Mouse (Mus musculus) thymus, postnatal 4 days (tissue): ENCODE results near the gene Gm45753.

Source experiments
- DNase-seq: peaks from one replicate; pipeline ENCODE4 v3.0.0; 2021

Gm45753 gene

DNA sequence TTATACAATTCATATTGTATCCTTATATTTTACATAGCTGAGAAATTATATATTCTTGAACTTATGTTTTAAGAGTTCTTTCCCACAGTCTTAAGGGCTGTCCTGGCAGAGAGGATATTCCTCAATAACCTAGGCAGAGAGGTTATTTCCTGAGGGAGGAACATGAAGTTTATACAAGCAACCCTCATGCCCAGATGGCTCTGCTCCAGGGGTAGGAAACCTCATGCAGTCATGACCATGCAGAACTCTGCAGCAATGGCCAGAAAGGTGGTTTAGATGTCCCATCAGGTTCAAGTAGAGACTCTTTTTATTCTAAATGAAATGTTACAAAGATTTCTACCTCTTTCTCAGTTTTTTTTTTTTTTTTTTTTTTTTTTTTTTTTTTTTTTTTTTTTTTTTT, 39.2 kb downstream of the Gm45753 start:
- no peak for DNase-seq

DNA sequence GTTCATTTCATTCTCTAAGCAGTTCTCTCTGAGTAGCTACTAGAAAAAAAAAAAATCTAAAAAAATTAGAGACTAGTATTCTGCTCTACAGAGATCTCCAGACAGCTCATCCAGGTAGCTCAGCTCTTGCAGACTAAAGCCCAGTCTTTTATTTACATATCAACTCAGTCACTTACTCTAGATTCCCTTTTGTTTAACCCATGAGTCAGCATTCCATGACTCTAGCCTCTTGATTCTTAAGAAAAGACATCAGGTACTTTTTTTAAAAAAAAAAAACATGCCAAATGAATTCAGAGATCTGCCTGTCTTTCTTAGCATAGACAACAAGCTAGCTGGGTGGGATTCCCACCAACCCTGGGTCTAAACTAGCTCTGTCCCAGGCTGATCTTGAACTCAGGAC, 39.8 kb downstream of the Gm45753 start:
- DNase-seq, result no peak

DNA sequence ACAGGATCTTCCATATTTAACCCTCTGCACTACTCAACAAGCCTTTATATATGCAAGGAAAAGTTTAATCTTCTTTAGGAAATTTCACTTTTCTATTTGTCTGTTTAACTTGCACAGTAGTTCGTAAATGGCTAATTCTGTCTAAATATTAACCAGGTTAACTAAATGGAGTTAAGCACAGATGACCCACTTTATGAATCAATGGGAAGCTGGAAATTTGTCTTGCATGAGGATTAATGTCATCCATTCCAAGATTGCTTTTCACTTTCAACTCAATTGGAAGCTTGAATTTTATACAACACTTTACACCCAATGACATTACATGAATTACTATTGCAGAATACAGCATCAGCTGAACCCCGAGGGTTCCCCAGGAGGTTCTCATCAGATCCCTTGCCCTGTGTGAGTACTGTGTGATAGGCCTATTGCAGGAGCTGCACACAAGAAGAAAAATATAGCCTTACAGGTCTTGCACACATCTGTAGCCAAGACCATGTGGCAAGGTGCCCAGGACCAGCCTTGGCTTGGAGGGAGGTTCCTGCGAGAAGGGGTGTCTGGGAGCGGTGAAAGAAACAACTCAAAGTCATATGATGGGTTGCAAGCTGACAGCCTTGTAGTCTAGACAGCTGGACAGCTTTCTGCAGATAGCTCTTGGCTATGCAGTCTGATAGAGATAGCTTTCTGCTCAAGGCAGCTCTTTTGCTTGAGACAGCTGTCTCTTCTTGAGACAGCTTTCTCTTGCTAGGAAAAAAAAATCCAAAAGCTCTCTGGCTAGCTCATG, 40.5 kb downstream of the Gm45753 start:
- no peak for DNase-seq

DNA sequence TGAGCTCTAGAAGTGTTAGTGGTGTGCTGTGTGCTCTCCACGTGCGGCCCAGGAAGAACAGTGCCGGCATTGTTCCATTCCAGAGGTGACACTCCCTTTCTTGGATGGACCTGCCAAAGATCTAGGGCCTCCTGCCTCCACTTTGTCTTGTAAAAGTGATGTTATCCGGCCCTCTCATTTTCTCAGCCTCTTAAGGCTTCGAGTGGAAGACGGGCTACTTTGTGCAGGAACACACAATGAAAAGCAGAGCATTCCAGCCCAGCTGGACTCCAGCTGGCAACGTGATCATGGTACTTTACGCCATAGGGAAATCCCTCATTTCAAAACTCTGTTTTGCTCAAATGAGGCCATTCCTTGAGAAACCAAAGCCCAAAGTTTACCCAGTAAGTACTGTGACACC, 41.3 kb downstream of the Gm45753 start:
- DNase-seq, result no peak

DNA sequence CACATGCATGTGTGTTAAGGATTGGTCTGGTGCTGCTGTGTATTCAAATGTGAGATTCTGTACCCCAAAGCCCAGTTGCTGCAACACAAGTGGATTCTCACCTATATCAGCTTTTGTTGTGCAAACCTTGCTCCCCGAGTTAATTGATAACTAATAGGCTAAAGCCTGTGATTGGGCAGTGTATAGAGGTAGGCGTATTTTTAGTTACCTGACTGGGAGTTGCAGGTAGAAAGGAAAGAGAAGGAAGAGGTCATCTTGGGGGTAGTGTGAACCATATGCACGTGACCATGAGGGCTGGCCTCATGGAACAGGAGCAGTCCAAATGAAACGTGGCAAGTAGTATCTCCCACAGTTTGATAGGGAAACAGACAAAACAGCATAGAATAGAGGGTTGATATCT, 43.3 kb downstream of the Gm45753 start:
- DNase-seq, result no peak

DNA sequence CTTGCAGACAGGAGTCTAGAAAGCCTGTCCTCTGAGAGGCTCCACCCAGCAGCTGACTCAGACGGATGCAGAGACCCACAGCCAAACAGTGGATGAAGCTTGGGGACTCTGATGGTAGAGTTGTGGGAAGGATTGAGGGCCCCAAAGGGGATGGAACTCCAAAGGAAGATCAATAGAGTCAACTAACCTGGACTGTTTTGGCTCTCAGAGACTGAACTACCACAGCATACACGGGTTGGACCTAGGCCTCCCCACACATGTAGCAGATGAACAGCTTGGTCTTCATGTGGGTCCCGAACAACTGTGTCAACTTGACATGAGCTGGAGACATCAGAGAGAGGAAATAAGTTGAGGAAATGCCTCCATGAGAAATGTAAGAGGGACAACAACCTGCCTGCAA, 45.4 kb downstream of the Gm45753 start:
- DNase-seq, result no peak

DNA sequence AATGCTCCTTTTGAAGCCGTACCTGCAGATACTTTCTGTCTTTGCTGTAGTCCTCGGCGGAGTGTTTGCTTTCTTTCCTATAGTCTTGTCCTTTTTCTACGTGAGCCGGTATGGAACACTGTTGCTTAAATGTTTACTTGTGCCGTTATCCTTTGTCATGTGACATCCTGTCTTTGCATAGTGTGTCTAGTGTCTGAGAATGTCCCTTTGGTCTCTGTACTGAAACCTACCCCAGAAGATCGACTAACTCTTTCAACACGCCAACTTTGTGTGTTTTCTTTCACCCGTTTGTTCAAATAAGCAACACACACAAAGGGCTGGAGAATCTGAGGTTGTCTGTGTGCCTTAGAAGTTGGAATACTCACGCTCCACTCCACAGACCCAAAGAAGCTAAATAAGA, 46.3 kb downstream of the Gm45753 start, which contains the start of gene F11:
Gene F11 (minus strand): TSS at position 112 of the 400 bp plus-strand sequence.
- DNase-seq, result no peak

DNA sequence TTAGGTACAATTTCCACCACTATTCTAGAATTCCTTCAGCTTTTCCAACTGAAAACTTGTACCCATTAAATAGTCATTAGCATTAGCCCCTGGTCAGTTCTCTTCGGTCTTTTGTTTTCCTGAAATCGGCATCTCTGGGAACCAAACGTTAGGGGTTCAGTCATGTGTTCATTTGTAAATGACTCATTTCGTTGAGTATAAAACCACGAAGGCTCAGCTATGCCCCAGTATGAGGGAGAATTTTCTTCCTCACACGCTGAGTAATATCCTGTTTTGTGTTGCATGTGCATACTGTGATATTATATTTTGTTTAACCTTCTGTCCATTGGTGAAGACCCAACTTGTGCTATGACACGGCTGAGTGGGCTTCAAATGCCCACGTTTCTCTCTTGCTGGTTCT, 49.8 kb downstream of the Gm45753 start:
- DNase-seq, result no peak

DNA sequence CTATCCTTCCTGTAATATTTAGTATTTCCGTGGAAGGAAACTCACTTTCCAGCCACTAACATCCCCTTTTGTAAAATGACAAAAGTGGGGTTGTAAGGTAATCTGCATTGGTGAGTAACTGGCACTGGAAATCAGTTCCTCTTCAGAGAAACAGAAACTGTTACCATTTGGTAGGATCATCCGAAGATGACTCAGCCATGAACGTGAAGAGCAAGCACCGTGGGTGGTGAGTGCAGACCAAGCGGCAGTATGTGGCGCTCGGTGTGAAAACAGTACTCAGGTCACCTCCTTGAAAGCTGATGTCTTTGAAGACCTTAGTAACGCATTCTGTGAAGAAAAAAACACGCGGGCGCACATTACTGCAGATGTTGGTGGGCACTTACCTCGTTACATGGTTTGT, 53.2 kb downstream of the Gm45753 start:
- no peak for DNase-seq

DNA sequence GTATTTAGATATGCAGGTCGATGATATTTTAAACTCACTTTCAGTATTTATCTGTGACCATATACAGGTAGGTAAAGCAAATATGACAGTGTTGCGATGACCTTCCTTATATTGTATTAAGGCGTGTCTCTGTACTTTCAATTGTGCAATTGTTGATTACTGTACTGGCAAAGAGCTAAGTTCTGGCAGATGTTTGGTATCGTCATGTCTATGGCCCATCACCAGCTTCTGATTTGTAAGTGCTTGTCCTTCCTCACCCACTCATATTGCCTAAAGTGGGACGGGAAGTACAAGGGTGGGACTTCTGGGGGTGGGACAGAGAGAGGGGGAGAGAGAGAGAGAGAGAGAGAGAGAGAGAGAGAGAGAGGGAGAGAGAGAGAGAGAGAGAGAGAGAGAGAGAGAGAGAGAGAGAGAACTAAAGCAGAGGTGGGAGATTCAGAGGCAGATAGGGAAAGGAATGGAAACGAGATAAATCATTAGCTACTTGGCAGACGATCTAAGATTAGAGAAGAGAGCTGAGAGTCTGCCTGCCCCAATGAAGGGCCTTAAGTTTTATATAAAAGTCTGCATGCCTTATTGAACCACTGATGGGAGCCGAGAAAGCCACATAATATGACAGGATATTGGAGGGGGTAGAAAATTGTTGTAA, 53.9 kb downstream of the Gm45753 start:
- no peak for DNase-seq

DNA sequence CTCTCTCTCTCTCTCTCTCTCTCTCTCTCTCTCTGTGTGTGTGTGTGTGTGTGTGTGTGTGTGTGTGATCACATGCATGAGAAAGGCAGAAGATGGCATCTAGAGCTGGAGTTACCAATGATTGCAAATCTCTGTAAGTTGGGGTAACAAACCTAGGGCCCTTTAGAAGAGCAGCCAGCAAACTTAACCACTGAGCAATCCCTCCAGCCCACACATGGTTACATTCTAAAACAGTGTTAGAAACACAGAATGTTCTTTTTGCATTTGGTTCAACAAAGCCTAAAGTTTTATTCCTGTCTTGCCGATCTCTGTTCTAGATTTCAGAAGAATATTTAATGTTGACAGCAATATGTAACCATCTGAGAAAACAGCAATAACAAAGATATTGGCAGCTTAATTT, 54.7 kb downstream of the Gm45753 start:
- no peak for DNase-seq

DNA sequence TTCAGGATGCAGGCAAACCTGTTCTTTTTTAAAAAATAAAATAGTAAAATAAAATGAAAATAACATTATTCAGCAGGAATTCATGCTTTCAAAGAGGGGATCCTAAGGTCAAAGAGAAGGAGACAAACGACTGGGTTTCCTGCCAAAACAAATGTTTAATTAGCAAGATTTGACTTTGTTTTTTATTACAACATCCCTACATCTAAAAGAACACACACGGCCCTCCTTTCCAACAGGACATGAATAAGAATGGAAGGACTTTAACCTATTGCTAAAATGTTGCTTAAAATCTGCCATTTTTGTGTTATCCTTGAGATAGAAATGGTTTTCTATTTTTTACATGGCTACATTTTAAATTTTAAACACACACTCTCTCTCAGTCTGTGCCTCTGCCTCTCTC, 55.2 kb downstream of the Gm45753 start:
- no peak for DNase-seq

DNA sequence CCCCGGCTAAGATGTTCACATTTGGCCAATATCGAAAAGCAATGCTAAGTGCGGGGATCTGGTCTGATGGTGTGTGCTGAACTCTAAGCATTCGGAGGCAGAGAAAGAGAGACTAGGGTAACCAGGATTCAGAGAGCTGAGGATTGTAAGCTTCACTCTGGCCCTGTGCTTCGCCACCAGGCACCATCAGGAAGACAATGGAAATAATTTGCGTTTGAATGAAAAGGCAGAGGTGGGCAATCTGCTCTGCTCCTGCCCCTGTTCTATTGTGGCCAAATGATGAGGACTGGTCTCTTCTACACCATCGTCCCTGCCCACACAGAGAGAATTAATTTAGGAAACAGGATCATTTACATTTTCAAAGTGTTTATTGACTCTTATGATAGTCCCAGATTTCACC, 62.0 kb downstream of the Gm45753 start:
- DNase-seq, result no peak

DNA sequence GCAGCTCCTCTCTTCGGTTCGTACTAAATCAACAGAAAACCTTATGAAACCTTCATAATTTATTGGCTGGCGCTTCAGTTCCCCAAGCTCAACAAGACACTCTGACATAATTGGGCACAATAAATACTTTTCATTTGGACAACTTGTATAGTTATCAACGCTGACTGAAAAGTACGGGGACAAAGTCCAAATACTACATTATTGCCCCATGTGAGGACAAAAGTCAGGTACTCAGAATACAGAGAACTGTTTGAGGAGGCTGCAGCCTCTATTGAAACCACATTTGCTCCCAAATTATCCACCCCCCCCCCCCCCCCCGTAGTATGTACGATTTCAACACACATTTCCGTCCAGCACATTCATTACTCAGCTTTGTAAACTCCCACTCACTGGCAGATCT, 68.9 kb downstream of the Gm45753 start:
- no peak for DNase-seq

DNA sequence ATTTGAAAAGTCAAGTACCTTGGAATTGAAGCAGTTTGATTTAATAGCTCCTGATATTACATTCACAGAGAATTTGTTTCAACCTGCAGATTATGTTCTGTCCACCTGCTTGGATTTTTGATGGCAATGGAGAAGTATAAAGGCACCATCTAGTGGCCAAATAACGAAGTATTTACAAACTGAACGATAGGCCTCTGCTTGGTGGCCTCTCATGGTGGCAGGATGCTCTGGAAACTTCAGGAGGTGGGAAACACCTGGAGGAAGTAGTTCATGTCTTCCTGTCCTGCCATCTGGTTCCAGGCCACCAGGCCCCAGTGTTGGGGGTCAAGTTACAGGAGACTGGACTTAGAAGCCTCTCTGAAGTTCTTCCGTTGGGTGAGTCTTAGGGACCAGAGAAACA, 70.0 kb downstream of the Gm45753 start:
- DNase-seq, result no peak

DNA sequence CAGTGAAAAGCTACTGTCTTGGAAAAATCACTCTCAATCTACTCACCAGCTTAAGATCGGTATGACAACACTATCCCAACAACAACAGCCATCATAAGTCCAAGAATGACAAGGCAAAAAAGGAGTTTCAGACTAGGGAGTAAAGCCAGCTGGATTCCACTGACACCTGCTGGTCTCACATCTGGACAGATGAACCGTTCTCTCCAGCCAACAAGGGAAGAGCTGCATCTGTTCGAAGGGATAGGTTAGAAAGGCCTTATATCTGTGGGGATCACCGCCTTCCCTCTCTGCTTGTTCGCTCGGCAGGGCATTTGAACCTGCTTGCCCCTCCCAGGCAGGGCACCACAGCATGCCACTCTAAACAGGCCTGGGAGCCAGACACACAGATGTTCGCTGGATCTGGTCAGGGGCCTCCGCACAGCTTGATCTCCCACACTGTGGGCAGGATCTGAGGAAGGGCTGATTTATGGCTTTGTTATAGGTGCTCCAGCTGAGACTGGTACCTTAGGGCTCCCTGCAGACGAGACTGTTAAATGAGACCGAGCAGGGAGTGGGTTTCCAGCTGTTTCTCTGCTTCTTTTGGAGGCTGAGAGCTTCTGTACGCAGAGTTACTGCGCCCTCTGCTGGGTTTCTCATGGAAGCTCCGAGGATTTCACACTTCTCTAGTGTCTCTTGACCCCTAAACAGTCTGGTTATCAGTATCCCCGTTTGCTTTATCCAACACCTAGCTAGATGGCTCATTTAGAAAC, 71.9 kb downstream of the Gm45753 start:
- DNase-seq, result peak; percentile 25

DNA sequence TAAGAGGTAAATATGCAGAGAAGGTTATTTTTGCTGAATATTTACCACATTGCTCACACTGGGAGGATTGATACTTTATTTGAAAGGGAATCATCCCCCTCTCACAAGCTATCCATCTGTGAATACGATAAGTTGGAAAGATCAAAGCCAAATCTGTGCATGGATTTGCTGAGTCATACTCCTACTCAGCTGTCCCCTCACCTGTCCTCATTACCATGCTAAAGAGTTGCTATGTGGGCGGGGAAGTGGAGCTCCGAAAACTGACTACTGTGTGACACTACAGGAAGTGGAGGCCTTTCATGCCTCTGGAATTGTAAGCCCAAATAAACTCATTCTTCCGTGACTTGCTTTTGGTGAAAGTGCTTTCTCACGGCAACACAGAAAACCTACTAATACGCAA, 73.0 kb downstream of the Gm45753 start:
- no peak for DNase-seq

DNA sequence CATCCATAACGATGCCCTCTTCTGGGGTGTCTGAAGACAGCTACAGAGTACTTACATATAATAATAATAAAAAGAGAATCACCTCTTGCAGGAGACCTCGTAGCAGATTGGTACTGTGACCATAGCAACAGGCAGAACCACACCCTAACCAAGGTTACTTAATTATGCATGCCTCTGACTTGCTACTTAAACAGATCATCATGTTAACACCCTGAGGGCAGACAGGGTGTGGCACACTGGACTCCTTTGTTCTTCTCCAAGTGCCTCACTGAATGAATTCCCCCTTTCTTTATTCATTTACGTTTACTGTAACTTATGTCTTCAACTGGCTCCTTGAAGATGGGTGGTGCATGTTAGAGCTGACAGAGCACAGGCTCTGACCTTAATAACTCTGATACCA, 75.0 kb downstream of the Gm45753 start:
- DNase-seq, result no peak
